8 mouse cellular contexts compared by ENCODE assay signal in the genomic region with DNA sequence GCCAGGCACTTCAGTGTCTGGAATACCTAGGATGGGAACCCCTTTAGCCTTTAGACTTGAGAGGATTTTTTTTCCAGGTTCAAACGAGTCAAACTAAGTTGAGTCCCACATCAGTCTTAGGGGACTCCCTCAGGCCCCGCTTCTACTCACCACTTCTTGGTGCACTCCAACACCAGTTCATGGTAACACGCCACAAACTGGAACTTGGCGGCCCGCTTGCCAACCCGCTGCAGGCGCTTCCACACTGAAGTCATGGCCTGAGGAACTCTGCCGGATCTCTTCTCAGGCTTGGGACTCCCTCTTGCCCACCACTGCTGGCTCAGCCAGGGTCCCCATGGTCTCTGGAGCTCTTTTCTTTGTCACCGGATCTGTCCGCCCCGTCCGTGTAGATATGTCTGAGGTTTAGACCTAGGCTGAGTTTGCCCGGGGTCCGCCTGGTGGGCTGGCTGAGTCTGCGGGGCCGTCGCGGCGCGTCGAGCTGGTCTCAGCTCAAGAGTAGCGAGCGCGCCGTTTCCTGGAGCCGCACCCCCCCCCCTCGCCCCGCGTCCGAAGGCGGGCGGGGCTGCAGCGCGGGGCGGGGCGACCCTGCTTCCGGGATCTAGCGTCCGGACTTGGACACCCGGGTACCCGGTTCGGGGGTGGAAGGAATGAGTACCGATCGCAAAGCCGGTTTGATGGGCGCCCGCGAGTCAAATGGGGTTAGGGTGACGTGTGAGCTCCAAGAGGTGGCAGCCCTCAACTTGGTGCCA. TPM values are rescaled to one million over a fixed set of nuclear protein-coding genes. Genes with fewer than 3 reads are reported as not detected.
DNase-seq lines count a peak whose midpoint lies in the region; ATAC-seq and TF ChIP-seq lines count a peak whose summit lies in the region.

A gene (minus strand): TSS at position 551 of the 749 bp plus-strand sequence.

- CTCF ChIA-PET in Patski (lab: Charles Lee) = interaction anchor here (0.8 to 5.2 kb wide), 6 partner anchors 14 to 80 kb away, joined by 3 to 48 read pairs (median 3); a partner anchor contains a TSS

- peaks cover 87% of the 10 kb centered on the region for H3K4me1 ChIP-seq in erythroblast, embryonic 14.5 days (ENCODE audit: control insufficient read depth)
- peaks cover 31% of the 10 kb centered on the region for H3K4me1 ChIP-seq in heart, postnatal 0 days (ENCODE audit: control insufficient read depth, insufficient read depth)
- peaks cover 53% of the 10 kb centered on the region for H3K4me1 ChIP-seq in lung, embryonic 16.5 days (replicated peaks; ENCODE audit: control insufficient read depth, insufficient read depth, low read length)

- peak within 1 kb of the TSS; percentile 74 for H3K4me3 ChIP-seq in erythroblast, embryonic 14.5 days (replicated peaks)
- H3K4me3 ChIP-seq in heart, postnatal 0 days (ENCODE audit: low read depth, low read length) = peak within 1 kb of the TSS; percentile 65
- peak within 1 kb of the TSS; percentile 87 for H3K4me3 ChIP-seq in lung, embryonic 16.5 days (ENCODE audit: low read length)

- DNase-seq in A20 (ENCODE audit: low read depth, low spot score) (peak; percentile 89), Patski (ENCODE audit: low read depth, low spot score) (no peak)
- DNase-seq in heart, postnatal 0 days (ENCODE audit: low spot score) = peak; percentile 64
- DNase-seq in kidney, postnatal 36 days = peak; percentile 75 to 92
- DNase-seq in spleen, adult 18-20 months = peak; percentile 69 to 82
- no peak for DNase-seq in right cerebral cortex, postnatal 36 days (ENCODE audit: low spot score in 2 of 2)

- TF ChIP-seq EP300 in heart, postnatal 0 days (IDR thresholded peaks at IDR 0.05; ENCODE audit: low read depth) = no peak; the same call in 1 of the 2 replicates

- no peak for TF ChIP-seq CTCF in Patski (IDR thresholded peaks at IDR 0.05)
- TF ChIP-seq CTCF in heart, postnatal 0 days (IDR thresholded peaks at IDR 0.05; ENCODE audit: low read depth) = no peak

- ATAC-seq in Patski = no peak
- ATAC-seq in heart, postnatal 0 days (ENCODE audit: insufficient read depth, low read depth) = peak; percentile 34
- peak; percentile 64; the same call in 1 of the 2 replicates for ATAC-seq in lung, embryonic 16.5 days (ENCODE audit: low read depth)

- H3K9me3 ChIP-seq in erythroblast, embryonic 14.5 days (ENCODE audit: control insufficient read depth, low read length) = no peaks in the 10 kb centered on the region
- no peaks in the 10 kb centered on the region for H3K9me3 ChIP-seq in heart, postnatal 0 days (replicated peaks; ENCODE audit: control insufficient read depth, low read length)
- H3K9me3 ChIP-seq in lung, embryonic 16.5 days (ENCODE audit: control insufficient read depth, low read length) = no peaks in the 10 kb centered on the region

- H3K36me3 ChIP-seq in erythroblast, embryonic 14.5 days (ENCODE audit: control insufficient read depth) = peaks cover 86% of the 10 kb centered on the region
- peaks cover 21% of the 10 kb centered on the region for H3K36me3 ChIP-seq in heart, postnatal 0 days (replicated peaks; ENCODE audit: control insufficient read depth, insufficient read depth, low read length)
- peaks cover 10% of the 10 kb centered on the region for H3K36me3 ChIP-seq in lung, embryonic 16.5 days (ENCODE audit: control insufficient read depth, insufficient read depth, low read length)

- WGBS in heart, postnatal 0 days = 1% methylated on average over 49 of the region's 49 CpGs
- 7% methylated on average over 48 of the region's 49 CpGs for WGBS in lung, embryonic 16.5 days

- H3K9ac ChIP-seq in heart, postnatal 0 days (replicated peaks; ENCODE audit: low read depth, low read length) = peak within 1 kb of the TSS; percentile 85
- H3K9ac ChIP-seq in lung, embryonic 16.5 days (ENCODE audit: low read length) = peak within 1 kb of the TSS; percentile 79

- POLR2A ChIA-PET in Patski (lab: Charles Lee) = interaction anchor here (0.6 to 2.1 kb wide), 10 partner anchors 9 to 197 kb away, joined by 3 to 19 read pairs (median 4); a partner anchor contains a TSS

- peak within 1 kb of the TSS; percentile 95 for H3K27ac ChIP-seq in heart, postnatal 0 days (ENCODE audit: low read depth)
- peak within 1 kb of the TSS; percentile 81 for H3K27ac ChIP-seq in lung, embryonic 16.5 days (ENCODE audit: low read length)

- in situ Hi-C loops in Patski (cut with MboI; ENCODE audit: low pct_unique_long_range_greater_than_20kb) = no loop called here

- H3K4me2 ChIP-seq in heart, postnatal 0 days (ENCODE audit: low read depth, low read length) = peak within 1 kb of the TSS; percentile 86
- H3K4me2 ChIP-seq in lung, embryonic 16.5 days (ENCODE audit: low read depth, low read length) = peak within 1 kb of the TSS; percentile 94

- no peaks in the 10 kb centered on the region for H3K27me3 ChIP-seq in Patski
- no peaks in the 10 kb centered on the region; the same call in 1 of the 2 replicates for H3K27me3 ChIP-seq in erythroblast, embryonic 14.5 days (ENCODE audit: control insufficient read depth)
- H3K27me3 ChIP-seq in heart, postnatal 0 days (ENCODE audit: control insufficient read depth, insufficient read depth, low read length) = no peaks in the 10 kb centered on the region
- H3K27me3 ChIP-seq in lung, embryonic 16.5 days (ENCODE audit: control insufficient read depth, insufficient read depth, low read depth, low read length) = no peaks in the 10 kb centered on the region

RNA-seq across cellular contexts. Expression of the gene that starts here (rescaled TPM):
- polyA plus RNA-seq in Patski (2021) = 39.7 TPM
- polyA plus RNA-seq in erythroblast, embryonic 14.5 days (2012) = 88.4 and 106 TPM in 2 replicates
- 113 and 118 TPM in 2 replicates for total RNA-seq in heart, postnatal 0 days (2014; rRNA removed; ENCODE audit: low replicate concordance)
- 86.5 and 111 TPM in 2 replicates for polyA plus RNA-seq in heart, postnatal 0 days (2015; fragmentation: Nextera tagmentation; extraction: Ambion mirVana)
- polyA plus RNA-seq in lung, embryonic 16.5 days (2015; fragmentation: Nextera tagmentation; extraction: Ambion mirVana) = 25.3 and 25.9 TPM in 2 replicates

Comparison
In these comparisons a context has a peak if more than half of its experiments do, and no peak if none do; other contexts are left out.
1. DNase-seq: peak in A20 (single experiment), heart, postnatal 0 days (single experiment), kidney, postnatal 36 days (2 of 2) and spleen, adult 18-20 months (2 of 2); none in Patski (single experiment) and right cerebral cortex, postnatal 36 days (0 of 2).
2. Peak in every context shown above with its lines, with median percentiles within 50 percentile points of each other: H3K4me3 ChIP-seq.